Mouse (Mus musculus) adrenal gland, adult (tissue): ENCODE results near the gene Sit1.

ENCODE experiments used
- DNase-seq, 2 experiments: peaks; one replicate each; pipeline ENCODE4 v3.0.0; 2022 to 2023; ENCODE audit warnings: low spot score in 1 of 2; ENCODE audit not compliant: inconsistent age in 2 of 2

Sit1 gene

DNA sequence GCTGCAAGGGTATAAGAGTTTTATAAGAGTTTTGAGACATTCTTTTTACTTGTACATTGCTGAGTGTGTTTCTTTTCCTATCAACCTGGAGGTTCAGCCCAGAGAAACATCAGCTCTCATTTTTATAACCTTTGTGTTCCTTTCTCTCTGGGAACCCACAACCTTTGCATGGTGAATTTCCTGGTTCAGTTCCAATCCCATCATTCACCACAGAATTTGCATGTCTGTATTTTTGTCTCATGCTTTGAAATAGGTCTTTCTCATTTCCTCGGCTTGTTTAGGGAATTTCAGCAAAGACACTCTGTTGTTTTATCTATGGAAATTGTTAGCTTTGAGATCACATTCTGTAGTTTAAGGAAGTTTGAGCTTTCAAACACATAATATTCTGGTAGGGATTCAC, 9.9 kb downstream of the Sit1 start:
- DNase-seq, result no peak

DNA sequence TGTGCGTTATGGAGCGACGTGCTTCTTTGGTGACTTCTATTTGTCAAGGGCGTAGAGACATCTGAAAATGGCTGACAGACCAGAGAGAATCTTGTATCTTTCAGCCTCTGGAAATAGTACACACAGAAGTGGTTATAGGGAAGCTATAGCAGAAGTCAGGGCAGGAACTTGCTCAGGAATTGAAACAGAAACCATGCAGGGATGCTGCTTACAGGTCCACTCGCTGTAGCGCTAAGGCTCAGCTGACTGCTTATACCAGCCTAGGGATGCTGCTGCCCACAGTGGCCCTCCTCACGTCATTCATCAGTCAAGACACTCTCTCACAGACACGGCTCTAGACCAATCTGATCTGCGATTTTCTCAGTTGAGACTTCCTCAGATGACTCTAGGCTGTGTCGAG, 13.2 kb downstream of the Sit1 start:
- DNase-seq, result no peak

DNA sequence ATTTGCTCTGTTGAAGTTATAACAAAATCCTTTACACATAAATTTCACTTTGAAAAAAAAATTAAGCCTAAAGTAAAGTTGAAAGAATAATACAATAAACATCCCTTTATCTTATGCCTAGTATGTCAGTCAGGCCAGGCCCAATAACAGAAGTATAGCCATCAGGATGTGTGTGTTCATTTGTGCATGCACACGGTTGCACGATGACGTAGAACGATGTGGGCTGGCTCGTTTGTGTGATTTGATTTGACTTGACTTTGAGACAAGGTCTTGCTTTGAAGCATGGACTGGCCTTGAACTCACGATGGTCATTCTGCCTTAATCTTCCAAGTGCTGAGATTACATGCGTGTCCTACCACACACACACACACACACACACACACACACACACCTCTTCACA, 16.7 kb downstream of the Sit1 start:
- no peak for DNase-seq

DNA sequence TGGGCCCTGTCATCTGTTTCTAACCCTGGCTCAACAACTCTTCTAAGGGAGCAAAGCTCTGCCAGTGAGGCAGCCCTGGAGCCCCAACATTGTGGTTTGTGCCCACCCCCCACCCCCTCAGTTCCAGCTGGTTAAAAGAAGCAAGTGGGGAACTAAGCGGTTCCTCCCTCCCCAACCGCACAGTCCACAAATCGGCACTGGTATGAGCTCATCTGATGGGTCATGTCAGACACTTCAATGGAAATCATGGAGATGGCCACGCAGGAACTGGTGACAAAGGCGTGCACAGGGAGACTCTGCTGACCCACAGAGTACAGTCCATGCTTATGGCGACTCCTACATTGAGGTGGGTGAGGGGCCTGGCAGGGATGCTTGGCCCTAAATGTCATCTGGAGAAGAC, 17.6 kb downstream of the Sit1 start:
- DNase-seq, result no peak

DNA sequence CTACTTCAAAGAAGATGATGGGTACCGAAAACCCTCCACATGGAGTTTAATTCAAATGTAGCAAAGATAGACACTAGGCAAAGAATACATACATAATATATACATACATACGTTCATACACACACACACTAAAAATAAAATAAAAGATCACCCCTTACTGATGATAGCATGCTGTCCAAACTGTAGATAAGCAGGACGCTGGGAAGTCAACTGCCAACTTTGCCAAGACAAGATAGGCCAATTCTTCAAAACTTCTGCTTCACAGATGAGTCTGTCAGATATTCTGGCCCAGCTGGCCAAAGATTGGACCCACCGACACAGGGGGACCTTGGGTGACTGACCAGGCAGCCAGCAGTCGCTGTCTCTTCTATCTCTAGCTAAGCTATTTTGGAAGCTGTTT, 20.4 kb downstream of the Sit1 start:
- DNase-seq, result no peak

DNA sequence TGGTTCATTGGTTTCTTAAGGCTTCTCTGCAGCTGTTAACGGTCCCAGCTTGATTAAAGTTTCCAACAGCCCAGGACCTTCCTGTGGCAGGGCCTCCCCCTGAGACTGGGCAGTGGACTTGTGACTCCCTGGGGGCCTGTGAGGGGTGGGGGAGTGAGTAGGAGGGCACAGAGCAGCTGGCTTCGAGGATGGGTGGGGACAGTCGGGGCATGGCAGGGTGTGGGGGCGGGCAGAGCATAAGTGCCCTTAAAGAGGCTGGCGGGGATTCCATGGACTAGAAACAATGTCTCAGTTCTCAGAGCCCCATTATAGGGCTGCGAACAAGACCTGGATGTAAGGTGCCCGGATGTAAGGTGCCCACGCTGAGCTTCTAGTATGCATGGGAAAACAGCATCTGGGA, 26.4 kb downstream of the Sit1 start:
- no peak for DNase-seq

DNA sequence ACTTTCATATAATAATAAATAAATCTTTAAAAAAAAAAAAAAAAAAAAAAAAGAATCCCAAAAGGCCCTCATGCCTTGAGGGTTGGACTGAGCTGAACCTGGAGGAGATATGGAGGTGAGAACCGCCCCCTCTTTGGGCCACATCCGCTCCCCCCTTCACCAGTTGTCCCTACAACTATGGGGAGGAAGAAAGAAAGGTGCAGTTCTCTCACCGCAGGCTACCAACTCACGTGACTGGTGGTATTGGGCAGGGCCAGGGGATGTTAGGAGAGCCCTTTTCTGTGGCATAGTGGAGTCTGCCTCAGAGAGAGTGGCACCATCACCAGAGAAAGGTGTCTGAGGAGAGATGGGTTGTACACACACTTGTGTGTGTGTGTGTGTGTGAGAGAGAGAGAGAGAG, 27.1 kb downstream of the Sit1 start:
- DNase-seq, result no peak

DNA sequence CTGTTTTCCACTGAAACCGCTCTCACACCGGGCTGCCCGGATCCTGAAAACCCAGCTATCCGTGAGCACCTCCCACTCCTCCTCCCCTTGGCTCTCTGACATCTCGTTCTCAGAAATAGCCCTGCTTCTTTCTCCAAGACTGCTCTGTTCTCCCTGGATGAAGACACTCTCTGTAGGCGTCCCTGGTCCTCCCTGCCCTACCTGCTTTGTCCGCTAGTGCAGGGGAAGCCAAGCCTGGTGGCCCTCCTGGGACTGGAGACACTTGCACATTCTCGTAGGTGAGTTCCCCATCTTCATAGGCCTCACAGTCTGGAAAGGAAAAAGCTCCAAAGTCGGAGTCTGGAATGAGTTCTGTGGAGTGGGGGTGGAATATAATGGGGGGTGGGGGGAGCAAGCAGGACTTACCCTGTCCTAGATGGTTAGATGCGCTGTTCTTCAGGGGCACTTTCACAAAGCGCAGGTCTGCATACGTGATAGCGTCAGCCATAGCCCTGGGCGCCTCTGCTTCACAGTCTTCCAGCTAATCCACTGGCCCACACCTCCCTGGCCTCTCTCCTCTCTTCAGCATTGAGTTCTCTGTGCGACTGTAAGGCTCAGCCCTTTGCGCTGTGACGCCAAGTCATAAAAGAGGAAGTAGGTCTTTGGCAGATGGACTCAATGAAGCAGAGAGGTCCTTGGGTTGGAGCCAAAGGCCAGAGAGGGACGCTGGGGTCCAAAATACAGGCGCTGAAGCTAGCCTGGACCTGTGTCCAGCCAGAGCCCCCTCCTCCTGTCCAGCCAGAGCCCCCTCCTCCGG, 29.3 kb downstream of the Sit1 start, which contains the start of gene Cd72:
Gene Cd72 (minus strand): TSS at position 588 of the 796 bp plus-strand sequence.
- DNase-seq, result no peak

DNA sequence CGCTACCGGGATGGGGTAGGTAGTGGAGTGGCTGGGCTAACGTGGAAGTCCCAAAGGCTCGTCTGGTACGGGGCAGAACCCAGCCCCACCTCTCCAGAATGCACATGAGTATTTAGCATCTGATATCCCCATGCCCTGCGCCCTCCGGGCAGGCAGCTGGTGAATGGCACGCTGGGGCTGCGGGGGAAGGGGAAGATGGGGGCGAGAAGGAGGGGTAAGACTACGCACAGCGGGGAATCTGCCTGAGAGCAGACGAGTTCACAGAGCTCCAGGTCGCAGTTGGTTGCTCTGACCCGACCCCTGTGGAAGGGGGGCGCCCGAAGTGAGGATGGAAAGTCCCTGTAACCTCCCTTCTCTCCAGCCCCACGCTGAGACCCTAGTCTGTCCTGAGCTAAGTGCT, 30.1 kb downstream of the Sit1 start:
- DNase-seq, result no peak

DNA sequence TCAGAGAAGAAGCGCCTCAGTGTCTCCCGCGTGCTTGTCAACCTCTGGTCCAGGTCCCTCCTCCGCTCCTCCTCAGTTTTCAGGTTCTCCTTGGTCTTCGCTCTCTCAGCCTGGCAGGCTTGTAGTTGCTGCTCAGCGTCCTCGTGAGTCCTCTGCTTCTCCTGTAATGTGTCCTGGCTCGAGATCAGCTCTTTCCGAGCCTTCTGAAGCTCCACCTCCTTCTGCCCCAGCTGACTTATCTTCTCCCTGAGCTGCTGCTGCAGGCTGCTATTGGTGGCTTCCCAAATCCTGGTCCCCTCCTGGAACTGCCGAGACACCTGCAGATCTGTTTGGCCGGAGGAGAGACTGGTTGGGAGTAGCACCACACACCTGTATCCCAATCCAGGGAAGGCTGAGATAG, 31.2 kb downstream of the Sit1 start:
- no peak for DNase-seq

DNA sequence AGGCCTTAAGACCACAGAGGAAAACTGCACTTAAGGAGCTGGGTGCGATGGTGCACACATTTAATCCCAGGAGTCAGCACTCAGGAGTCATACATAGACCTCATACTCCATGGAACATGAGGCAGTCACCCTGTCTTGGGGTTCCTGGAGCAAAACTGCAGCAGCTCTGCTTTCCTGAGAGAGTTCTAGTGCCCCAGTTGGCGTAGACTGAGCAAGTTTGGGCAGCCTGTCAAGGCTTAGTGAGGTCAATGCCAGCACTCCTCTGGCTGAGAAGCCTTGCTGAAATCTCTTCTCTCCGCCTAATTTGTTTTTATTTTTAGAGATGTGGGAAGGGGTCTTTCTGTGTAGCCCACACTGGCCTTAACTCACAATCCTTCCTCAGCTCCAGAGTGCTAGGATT, 35.0 kb downstream of the Sit1 start:
- peak; percentile 54 to 85 for DNase-seq

DNA sequence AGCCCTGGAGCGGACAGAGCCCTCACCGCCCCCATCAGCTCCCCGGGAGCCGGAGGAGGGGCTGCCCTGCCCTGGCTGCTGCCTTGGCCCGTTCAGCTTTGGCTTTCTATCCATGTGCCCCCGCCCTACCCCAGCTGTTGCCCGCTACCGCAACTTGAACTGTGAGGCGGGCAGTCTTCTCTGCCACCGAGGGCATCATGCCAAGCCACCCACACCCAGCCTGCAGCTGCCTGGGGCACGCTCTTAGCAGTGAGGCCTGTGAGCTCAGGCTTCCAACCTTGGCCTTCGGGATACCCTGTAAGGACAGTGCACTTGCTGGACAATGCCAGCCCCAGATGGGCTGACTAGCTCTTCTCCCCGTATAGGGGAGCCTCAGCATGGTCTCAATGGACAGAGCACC, 36.3 kb downstream of the Sit1 start:
- peak; percentile 51 to 73 for DNase-seq

DNA sequence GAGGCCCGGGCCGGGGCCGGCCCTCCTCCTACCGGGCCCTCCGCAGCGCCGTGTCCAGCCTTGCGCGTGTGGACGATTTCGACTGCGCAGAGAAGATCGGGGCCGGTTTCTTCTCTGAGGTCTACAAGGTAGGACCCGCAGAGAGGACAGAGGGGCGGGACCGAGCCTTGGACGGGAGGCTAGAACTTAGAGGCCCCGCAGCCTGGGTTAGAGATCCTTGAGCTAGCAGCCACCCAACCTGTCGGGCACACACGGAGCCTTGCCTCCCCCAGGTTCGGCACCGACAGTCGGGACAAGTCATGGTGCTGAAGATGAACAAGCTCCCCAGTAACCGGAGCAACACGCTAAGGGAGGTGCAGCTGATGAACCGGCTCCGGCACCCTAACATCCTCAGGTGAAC, 40.0 kb downstream of the Sit1 start:
- peak; percentile 60 to 80 for DNase-seq

DNA sequence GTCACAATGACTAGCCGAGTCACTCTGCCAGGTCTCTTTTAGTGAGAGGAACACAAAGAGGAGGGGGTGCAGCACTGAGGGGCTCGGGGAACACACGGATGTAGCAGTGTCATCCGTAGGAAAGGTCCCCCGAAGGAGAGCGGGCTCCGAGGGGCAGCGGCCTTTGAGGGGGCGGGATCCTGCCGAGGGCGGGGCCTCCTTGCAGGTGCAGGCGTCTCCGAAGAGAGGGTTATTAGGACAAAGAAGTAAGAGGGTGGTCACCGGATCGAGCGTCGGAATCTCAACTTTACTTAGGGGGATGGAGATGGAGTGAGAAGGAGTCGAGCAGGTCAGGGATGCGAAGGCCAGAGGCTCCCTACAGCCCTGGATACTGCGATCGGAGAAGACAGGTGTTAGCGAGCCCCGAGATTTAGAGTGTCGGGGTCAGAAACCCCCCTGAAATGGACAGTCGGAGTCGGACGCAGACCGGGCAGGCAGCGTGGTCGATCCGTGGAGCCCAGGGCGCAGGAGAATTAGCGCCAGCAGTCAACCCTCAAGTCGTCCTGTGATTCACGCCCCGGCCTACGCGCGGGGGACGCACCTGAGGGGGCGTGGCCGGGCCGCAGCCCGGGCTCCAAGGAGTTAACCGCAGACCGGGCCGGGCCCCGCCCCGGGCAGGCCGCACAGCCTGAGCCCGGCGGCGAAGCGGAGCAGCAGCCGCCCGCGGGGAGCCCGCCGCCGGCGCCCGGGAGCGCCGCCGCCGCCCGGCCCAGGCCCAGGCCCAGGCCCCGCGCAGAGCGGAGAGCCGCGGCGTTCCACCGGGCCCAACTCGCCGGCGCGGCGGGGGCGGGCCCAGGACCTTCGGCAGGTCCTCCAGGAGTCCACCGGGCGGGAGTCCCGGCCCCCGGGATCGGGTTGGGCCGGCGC, 40.8 kb downstream of the Sit1 start:
- DNase-seq, result peak; percentile 84 to 92

DNA sequence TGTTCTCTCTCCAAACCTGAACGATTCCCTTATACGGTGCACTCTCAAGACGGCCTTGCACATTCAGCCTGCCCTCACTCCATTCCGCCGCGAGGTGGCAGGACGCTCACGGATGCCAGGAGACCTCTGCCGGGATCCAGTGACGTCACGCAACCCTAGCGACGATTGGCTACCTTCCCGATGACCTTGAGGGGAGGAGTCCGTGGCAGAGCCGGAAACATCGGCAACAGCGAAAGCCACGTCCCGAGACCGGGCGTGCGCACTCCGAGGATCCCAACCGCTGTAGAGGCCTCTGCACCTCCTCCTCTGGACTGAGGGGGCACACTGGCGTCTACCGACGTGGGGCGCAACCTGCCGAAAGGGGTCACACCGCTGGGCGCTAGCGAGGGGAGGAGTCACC, 41.5 kb downstream of the Sit1 start:
- DNase-seq, result peak; percentile 100

DNA sequence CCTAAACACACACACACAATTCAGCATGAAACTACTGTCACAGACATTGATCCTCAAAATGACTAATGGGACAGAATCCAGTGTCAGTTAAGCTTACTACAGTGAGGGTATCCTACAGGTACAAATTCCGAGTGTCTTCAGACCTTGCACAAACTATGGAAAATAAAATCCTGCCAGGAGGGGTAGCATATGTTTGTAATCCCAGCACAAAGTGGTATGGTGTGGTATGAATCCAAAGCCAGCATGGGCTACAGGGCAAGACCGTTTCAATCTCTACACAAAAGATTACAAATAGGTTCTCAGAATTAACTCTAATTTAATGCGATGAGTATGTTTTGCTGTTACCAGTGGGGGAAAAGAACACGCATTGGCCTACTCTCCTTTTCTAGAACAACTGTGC, 41.9 kb downstream of the Sit1 start, which contains the start of gene Tesk1:
Gene Tesk1 (plus strand): TSS at position 301 of the 400 bp plus-strand sequence.
- DNase-seq, result peak in 1 of 2 experiments; percentile 40

DNA sequence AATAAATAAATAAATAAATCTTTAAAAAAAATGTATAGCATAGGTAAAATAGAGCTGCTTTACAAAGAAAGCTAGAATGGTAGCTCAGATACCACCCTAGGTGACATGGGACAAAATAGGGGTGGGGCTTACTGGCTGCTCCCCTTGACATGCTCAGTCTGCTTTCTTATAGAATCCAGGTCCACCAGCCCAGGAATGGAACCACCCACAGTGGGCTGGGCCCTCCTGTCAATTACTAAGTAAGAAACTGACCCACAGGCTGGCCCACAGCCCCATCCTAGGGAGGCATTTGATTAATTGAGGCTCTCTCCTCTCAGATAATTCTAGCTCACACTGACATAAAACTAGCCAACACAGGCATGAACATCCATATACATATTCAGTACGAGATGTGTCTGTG, 50.7 kb downstream of the Sit1 start:
- peak in 1 of 2 experiments; percentile 16 for DNase-seq
